Mouse (Mus musculus): ENCODE measurements at regions not wholly inside any gene's neighbourhood (a gene's known extent, or its start where the extent isn't known, plus 50 kb on each side); places are given as distances from the start of the nearest gene placed in this dataset.

GRCm38 (mm10) chr5:119193699-119194681, 476.5 kb upstream of the Tbx3 start:
- WGBS: 25% methylated on average over 21 of the region's 21 CpGs
- no peak overlapping the region for H3K4me2 ChIP-seq (ENCODE audit: low read length)
- no peaks in the 10 kb centered on the region for H3K27me3 ChIP-seq (replicated peaks; ENCODE audit: control insufficient read depth, insufficient read depth, low read length)
- H3K9me3 ChIP-seq (ENCODE audit: control insufficient read depth, low read length): peaks cover 3% of the 10 kb centered on the region; the same call in 1 of the 2 replicates
- no peaks in the 10 kb centered on the region for H3K36me3 ChIP-seq (ENCODE audit: control insufficient read depth, insufficient read depth, low read length)
- H3K4me3 ChIP-seq (ENCODE audit: low read depth, low read length): no peak overlapping the region
- H3K27ac ChIP-seq (ENCODE audit: low read depth): no peak overlapping the region
- DNase-seq (ENCODE audit: low spot score) (no peak), ATAC-seq (replicated peaks; ENCODE audit: low FRiP score, low TSS enrichment, low read depth) (peak; percentile 63)
- no peak overlapping the region for H3K9ac ChIP-seq (ENCODE audit: low read length)
- H3K4me1 ChIP-seq (replicated peaks; ENCODE audit: control insufficient read depth, insufficient read depth, low read length): peaks cover 8% of the 10 kb centered on the region; the same call in 1 of the 2 replicates

GRCm38 (mm10) chr5:119199906-119200305, 470.6 kb upstream of the Tbx3 start:
- no peaks in the 10 kb centered on the region for H3K27me3 ChIP-seq (replicated peaks; ENCODE audit: control insufficient read depth, insufficient read depth, low read length)
- no peak overlapping the region for H3K27ac ChIP-seq (ENCODE audit: low read depth)
- ATAC-seq (replicated peaks; ENCODE audit: low FRiP score, low TSS enrichment, low read depth) (no peak), DNase-seq (ENCODE audit: low spot score) (no peak)
- no peak overlapping the region for H3K4me2 ChIP-seq (ENCODE audit: low read length)
- no peaks in the 10 kb centered on the region for H3K36me3 ChIP-seq (ENCODE audit: control insufficient read depth, insufficient read depth, low read length)
- WGBS: 36% methylated on average over 9 of the region's 9 CpGs
- H3K4me1 ChIP-seq (replicated peaks; ENCODE audit: control insufficient read depth, insufficient read depth, low read length): peaks cover 5% of the 10 kb centered on the region; the same call in 1 of the 2 replicates
- no peak overlapping the region for H3K9ac ChIP-seq (ENCODE audit: low read length)
- no peaks in the 10 kb centered on the region for H3K9me3 ChIP-seq (ENCODE audit: control insufficient read depth, low read length)
- H3K4me3 ChIP-seq (ENCODE audit: low read depth, low read length): no peak overlapping the region

- Histone ChIP-seq H3K27me3 (replicated peaks; ENCODE audit: control insufficient read depth, insufficient read depth, low read length) (no peaks in the 10 kb centered on the region), H3K9ac (ENCODE audit: low read length) (no peak overlapping the region), H3K4me3 (ENCODE audit: low read depth, low read length) (no peak overlapping the region), H3K9me3 (ENCODE audit: control insufficient read depth, low read length) (no peaks in the 10 kb centered on the region), H3K27ac (ENCODE audit: low read depth) (no peak overlapping the region), H3K36me3 (ENCODE audit: control insufficient read depth, insufficient read depth, low read length) (no peaks in the 10 kb centered on the region), H3K4me2 (ENCODE audit: low read length) (no peak overlapping the region), H3K4me1 (replicated peaks; ENCODE audit: control insufficient read depth, insufficient read depth, low read length) (peaks cover 5% of the 10 kb centered on the region; the same call in 1 of the 2 replicates)
- ATAC-seq (replicated peaks; ENCODE audit: low FRiP score, low TSS enrichment, low read depth): peak; percentile 70
- WGBS: 58% methylated on average over 8 of the region's 8 CpGs
- peak; percentile 66 for DNase-seq (ENCODE audit: low spot score)
Observed at GRCm38 (mm10) chr5:119201251-119201650, 469.2 kb upstream of the Tbx3 start.

GRCm38 (mm10) chr5:119204736-119205135, 465.7 kb upstream of the Tbx3 start:
- DNase-seq (ENCODE audit: low spot score): no peak
- Histone ChIP-seq H3K27me3 (replicated peaks; ENCODE audit: control insufficient read depth, insufficient read depth, low read length) (no peaks in the 10 kb centered on the region), H3K4me3 (ENCODE audit: low read depth, low read length) (no peak overlapping the region), H3K4me1 (replicated peaks; ENCODE audit: control insufficient read depth, insufficient read depth, low read length) (peaks cover 4% of the 10 kb centered on the region; the same call in 1 of the 2 replicates), H3K9ac (ENCODE audit: low read length) (no peak overlapping the region), H3K27ac (ENCODE audit: low read depth) (no peak overlapping the region), H3K36me3 (ENCODE audit: control insufficient read depth, insufficient read depth, low read length) (no peaks in the 10 kb centered on the region), H3K4me2 (ENCODE audit: low read length) (no peak overlapping the region), H3K9me3 (ENCODE audit: control insufficient read depth, low read length) (peaks cover 2% of the 10 kb centered on the region; the same call in 1 of the 2 replicates)
- ATAC-seq (replicated peaks; ENCODE audit: low FRiP score, low TSS enrichment, low read depth): no peak
- 45% methylated on average over 2 of the region's 2 CpGs for WGBS

GRCm38 (mm10) chr5:119208077-119208476, 462.4 kb upstream of the Tbx3 start:
- ATAC-seq (replicated peaks; ENCODE audit: low FRiP score, low TSS enrichment, low read depth) (no peak), DNase-seq (ENCODE audit: low spot score) (no peak)
- no peaks in the 10 kb centered on the region for H3K4me1 ChIP-seq (replicated peaks; ENCODE audit: control insufficient read depth, insufficient read depth, low read length)
- 56% methylated on average over 13 of the region's 13 CpGs for WGBS
- no peak overlapping the region for H3K4me2 ChIP-seq (ENCODE audit: low read length)
- H3K4me3 ChIP-seq (ENCODE audit: low read depth, low read length): no peak overlapping the region
- H3K27me3 ChIP-seq (replicated peaks; ENCODE audit: control insufficient read depth, insufficient read depth, low read length): no peaks in the 10 kb centered on the region
- H3K9me3 ChIP-seq (ENCODE audit: control insufficient read depth, low read length): peaks cover 9% of the 10 kb centered on the region
- no peak overlapping the region for H3K9ac ChIP-seq (ENCODE audit: low read length)
- H3K36me3 ChIP-seq (ENCODE audit: control insufficient read depth, insufficient read depth, low read length): no peaks in the 10 kb centered on the region
- no peak overlapping the region for H3K27ac ChIP-seq (ENCODE audit: low read depth)

- no peak for ATAC-seq (replicated peaks; ENCODE audit: low FRiP score, low TSS enrichment, low read depth)
- WGBS: 58% methylated on average over 4 of the region's 4 CpGs
- Histone ChIP-seq H3K4me2 (ENCODE audit: low read length) (no peak overlapping the region), H3K27ac (ENCODE audit: low read depth) (no peak overlapping the region), H3K9me3 (ENCODE audit: control insufficient read depth, low read length) (peaks cover 9% of the 10 kb centered on the region), H3K4me3 (ENCODE audit: low read depth, low read length) (no peak overlapping the region), H3K27me3 (replicated peaks; ENCODE audit: control insufficient read depth, insufficient read depth, low read length) (no peaks in the 10 kb centered on the region), H3K9ac (ENCODE audit: low read length) (no peak overlapping the region), H3K36me3 (ENCODE audit: control insufficient read depth, insufficient read depth, low read length) (no peaks in the 10 kb centered on the region), H3K4me1 (replicated peaks; ENCODE audit: control insufficient read depth, insufficient read depth, low read length) (0 out of 2 replicates have a peak, but pooled peaks cover 4% of the 10 kb centered on the region)
- no peak for DNase-seq (ENCODE audit: low spot score)
Observed at GRCm38 (mm10) chr5:119213196-119213595, 457.3 kb upstream of the Tbx3 start.

- Histone ChIP-seq H3K36me3 (ENCODE audit: control insufficient read depth, insufficient read depth, low read length) (no peaks in the 10 kb centered on the region), H3K27ac (ENCODE audit: low read depth) (no peak overlapping the region), H3K4me3 (ENCODE audit: low read depth, low read length) (no peak overlapping the region), H3K27me3 (replicated peaks; ENCODE audit: control insufficient read depth, insufficient read depth, low read length) (no peaks in the 10 kb centered on the region), H3K9ac (ENCODE audit: low read length) (no peak overlapping the region), H3K4me2 (ENCODE audit: low read length) (no peak overlapping the region), H3K4me1 (replicated peaks; ENCODE audit: control insufficient read depth, insufficient read depth, low read length) (0 out of 2 replicates have a peak, but pooled peaks cover 4% of the 10 kb centered on the region), H3K9me3 (ENCODE audit: control insufficient read depth, low read length) (peaks cover 9% of the 10 kb centered on the region)
- no peak for ATAC-seq (replicated peaks; ENCODE audit: low FRiP score, low TSS enrichment, low read depth)
- WGBS: 49% methylated on average over 7 of the region's 7 CpGs
- DNase-seq (ENCODE audit: low spot score): no peak
Observed at GRCm38 (mm10) chr5:119213692-119214357, 456.6 kb upstream of the Tbx3 start.

- no peaks in the 10 kb centered on the region for H3K36me3 ChIP-seq (ENCODE audit: control insufficient read depth, insufficient read depth, low read length)
- WGBS: 90% methylated on average over 9 of the region's 9 CpGs
- ATAC-seq (replicated peaks; ENCODE audit: low FRiP score, low TSS enrichment, low read depth): no peak
- no peak overlapping the region for H3K4me2 ChIP-seq (ENCODE audit: low read length)
- no peak overlapping the region for H3K27ac ChIP-seq (ENCODE audit: low read depth)
- no peak overlapping the region for H3K9ac ChIP-seq (ENCODE audit: low read length)
- no peaks in the 10 kb centered on the region for H3K27me3 ChIP-seq (replicated peaks; ENCODE audit: control insufficient read depth, insufficient read depth, low read length)
- H3K9me3 ChIP-seq (ENCODE audit: control insufficient read depth, low read length): peaks cover 5% of the 10 kb centered on the region
- H3K4me1 ChIP-seq (replicated peaks; ENCODE audit: control insufficient read depth, insufficient read depth, low read length): peaks cover 4% of the 10 kb centered on the region; the same call in 1 of the 2 replicates
- no peak overlapping the region for H3K4me3 ChIP-seq (ENCODE audit: low read depth, low read length)
- DNase-seq (ENCODE audit: low spot score): no peak
Observed at GRCm38 (mm10) chr5:119214937-119215336, 455.5 kb upstream of the Tbx3 start.

Data from intestine, embryonic 14.5 days (tissue).